Mouse (Mus musculus) neural tube, embryonic 15.5 days (tissue): ENCODE data around the gene Fam193b. TPM values are rescaled to one million over a fixed set of nuclear protein-coding genes. Genes with fewer than 3 reads are reported as not detected.
"Not testable (repeated sequence)": the region's sequence is repeated elsewhere in the genome, so short reads cannot be mapped to it uniquely, and the experiment has no call there.

Experiments used
- ATAC-seq: fragments of 200-750 bp; cut with Nextera tagmentation; 2 replicates; pipeline ENCODE4 v1.8.0; 2017; ENCODE audit warnings: mild to moderate bottlenecking, moderate TSS enrichment, moderate library complexity; ENCODE audit not compliant: low FRiP score
- H3K27ac ChIP-seq: fragments of 300-500 bp; sonication (generic); replicated peaks from 2 replicates; pipeline ENCODE4 v1.5.1; 2015; ENCODE audit warnings: mild to moderate bottlenecking, inconsistent platforms
- H3K27me3 ChIP-seq: fragments of 300-500 bp; sonication (generic); replicated peaks from 2 replicates; pipeline ENCODE4 v1.6.1; 2015; ENCODE audit warnings: inconsistent platforms
- H3K36me3 ChIP-seq: fragments of 300-500 bp; sonication (generic); 2 replicates; pipeline ENCODE4 v1.6.1; 2015; ENCODE audit warnings: inconsistent platforms
- H3K4me1 ChIP-seq: fragments of 300-500 bp; sonication (generic); 2 replicates; pipeline ENCODE4 v1.6.1; 2015; ENCODE audit warnings: inconsistent platforms
- H3K4me2 ChIP-seq: fragments of 300-500 bp; sonication (generic); 2 replicates; pipeline ENCODE4 v1.6.1; 2015; ENCODE audit warnings: inconsistent platforms, mild to moderate bottlenecking, moderate library complexity
- H3K4me3 ChIP-seq: fragments of 300-500 bp; sonication (generic); replicated peaks from 2 replicates; pipeline ENCODE4 v1.5.1; 2015; ENCODE audit warnings: mild to moderate bottlenecking, inconsistent platforms
- H3K9ac ChIP-seq: fragments of 300-500 bp; sonication (generic); replicated peaks from 2 replicates; pipeline ENCODE4 v1.6.1; 2015; ENCODE audit warnings: mild to moderate bottlenecking, inconsistent platforms
- H3K9me3 ChIP-seq: fragments of 300-500 bp; sonication (generic); replicated peaks from 2 replicates; pipeline ENCODE4 v1.6.1; 2016; ENCODE audit warnings: inconsistent platforms
- WGBS: fragments of 180-500 bp; shearing (Covaris S2); methylation state at CpG from one replicate; pipeline ENCODE4 v1.1.7; 2015; ENCODE audit warnings: mixed read lengths; 5-methylcytosine and 5-hydroxymethylcytosine counted together
- polyA plus RNA-seq: library from polyadenylated mRNA; unstranded; fragments of >200 nt; fragmentation: Nextera tagmentation; extraction: Ambion mirVana; gene quantifications from 2 replicates; pipeline ENCODE4 v1.2.1, GENCODE M21; 2015

Gene Fam193b
- polyA plus RNA-seq, 1 experiment from 2014 or later: 46.4 TPM

GRCm38 (mm10) chr13:55570286-55570973, 490 bp downstream of the Fam193b start:
- H3K9ac ChIP-seq: peak overlapping the region; percentile 94
- ATAC-seq: peak; percentile 72
- H3K27ac ChIP-seq: peak overlapping the region; percentile 93
- WGBS: 1% methylated on average over 47 of the region's 47 CpGs
- no peaks in the 10 kb centered on the region for H3K27me3 ChIP-seq
- H3K4me1 ChIP-seq: peaks cover 40% of the 10 kb centered on the region
- H3K4me2 ChIP-seq: peak overlapping the region; percentile 96
- 0 out of 2 replicates have a peak, but pooled peaks cover 4% of the 10 kb centered on the region for H3K36me3 ChIP-seq
- H3K4me3 ChIP-seq: peak overlapping the region; percentile 95
- no peaks in the 10 kb centered on the region for H3K9me3 ChIP-seq

GRCm38 (mm10) chr13:55569726-55570285, 1.1 kb downstream of the Fam193b start:
- Histone ChIP-seq H3K27me3 (no peaks in the 10 kb centered on the region), H3K4me1 (peaks cover 40% of the 10 kb centered on the region), H3K4me3 (peak overlapping the region; percentile 95), H3K4me2 (peak overlapping the region; percentile 96), H3K9me3 (no peaks in the 10 kb centered on the region), H3K36me3 (0 out of 2 replicates have a peak, but pooled peaks cover 4% of the 10 kb centered on the region), H3K27ac (peak overlapping the region; percentile 93), H3K9ac (peak overlapping the region; percentile 94)
- ATAC-seq: peak; percentile 21; the same call in 1 of the 2 replicates
- WGBS: 5% methylated on average over 16 of the region's 16 CpGs

- not testable (repeated sequence) for H3K9ac ChIP-seq, H3K4me3 ChIP-seq, H3K27me3 ChIP-seq, H3K4me2 ChIP-seq, H3K36me3 ChIP-seq, H3K27ac ChIP-seq, ATAC-seq, H3K9me3 ChIP-seq
- 90% methylated on average over 4 of the region's 4 CpGs for WGBS
- H3K4me1 ChIP-seq: peaks cover 46% of the 10 kb centered on the region
Measured at GRCm38 (mm10) chr13:55568524-55568923, 2.4 kb downstream of the Fam193b start.

GRCm38 (mm10) chr13:55567949-55568348, 3.0 kb downstream of the Fam193b start:
- no peak overlapping the region for H3K4me3 ChIP-seq
- no peaks in the 10 kb centered on the region for H3K27me3 ChIP-seq
- WGBS: 85% methylated on average over 2 of the region's 2 CpGs
- H3K9ac ChIP-seq: no peak overlapping the region
- peaks cover 52% of the 10 kb centered on the region for H3K4me1 ChIP-seq
- H3K36me3 ChIP-seq: 0 out of 2 replicates have a peak, but pooled peaks cover 4% of the 10 kb centered on the region
- no peak overlapping the region for H3K27ac ChIP-seq
- H3K4me2 ChIP-seq: no peak overlapping the region
- no peak for ATAC-seq
- no peaks in the 10 kb centered on the region for H3K9me3 ChIP-seq

- Histone ChIP-seq H3K36me3 (0 out of 2 replicates have a peak, but pooled peaks cover 4% of the 10 kb centered on the region), H3K9ac (no peak overlapping the region), H3K27ac (no peak overlapping the region), H3K9me3 (no peaks in the 10 kb centered on the region), H3K4me1 (peaks cover 48% of the 10 kb centered on the region), H3K4me2 (no peak overlapping the region), H3K27me3 (no peaks in the 10 kb centered on the region), H3K4me3 (no peak overlapping the region)
- no peak for ATAC-seq
- WGBS: 71% methylated on average over 6 of the region's 6 CpGs
Measured at GRCm38 (mm10) chr13:55567001-55567400, 3.9 kb downstream of the Fam193b start.

- ATAC-seq: no peak
- Histone ChIP-seq H3K27ac (no peak overlapping the region), H3K9me3 (no peaks in the 10 kb centered on the region), H3K4me2 (no peak overlapping the region), H3K9ac (no peak overlapping the region), H3K4me3 (no peak overlapping the region), H3K36me3 (peaks cover 4% of the 10 kb centered on the region; the same call in 1 of the 2 replicates), H3K27me3 (no peaks in the 10 kb centered on the region), H3K4me1 (peaks cover 28% of the 10 kb centered on the region)
- 83% methylated on average over 7 of the region's 7 CpGs for WGBS
Measured at GRCm38 (mm10) chr13:55563266-55563879, 7.5 kb downstream of the Fam193b start.

GRCm38 (mm10) chr13:55557499-55557898, 13.4 kb downstream of the Fam193b start:
- peaks cover 31% of the 10 kb centered on the region for H3K36me3 ChIP-seq
- no peak overlapping the region for H3K4me3 ChIP-seq
- H3K27me3 ChIP-seq: no peaks in the 10 kb centered on the region
- 77% methylated on average over 6 of the region's 6 CpGs for WGBS
- H3K27ac ChIP-seq: no peak overlapping the region
- ATAC-seq: no peak
- no peaks in the 10 kb centered on the region for H3K9me3 ChIP-seq
- no peak overlapping the region for H3K9ac ChIP-seq
- H3K4me2 ChIP-seq: no peak overlapping the region
- no peaks in the 10 kb centered on the region for H3K4me1 ChIP-seq

- Histone ChIP-seq H3K4me1 (no peaks in the 10 kb centered on the region), H3K9me3 (no peaks in the 10 kb centered on the region), H3K9ac (no peak overlapping the region), H3K27me3 (no peaks in the 10 kb centered on the region), H3K36me3 (peaks cover 46% of the 10 kb centered on the region), H3K4me2 (no peak overlapping the region), H3K4me3 (no peak overlapping the region), H3K27ac (no peak overlapping the region)
- WGBS: 92% methylated on average over 9 of the region's 9 CpGs
- no peak for ATAC-seq
Measured at GRCm38 (mm10) chr13:55555921-55556320, 15.0 kb downstream of the Fam193b start.

- Histone ChIP-seq H3K27ac (no peak overlapping the region), H3K9ac (no peak overlapping the region), H3K4me3 (no peak overlapping the region), H3K36me3 (peaks cover 91% of the 10 kb centered on the region), H3K27me3 (no peaks in the 10 kb centered on the region), H3K4me2 (no peak overlapping the region), H3K9me3 (no peaks in the 10 kb centered on the region), H3K4me1 (no peaks in the 10 kb centered on the region)
- ATAC-seq: no peak
- WGBS: 91% methylated on average over 15 of the region's 15 CpGs
Measured at GRCm38 (mm10) chr13:55549061-55549460, 21.9 kb downstream of the Fam193b start.

GRCm38 (mm10) chr13:55548426-55548825, 22.5 kb downstream of the Fam193b start:
- Histone ChIP-seq H3K27ac (no peak overlapping the region), H3K9me3 (no peaks in the 10 kb centered on the region), H3K4me1 (no peaks in the 10 kb centered on the region), H3K4me3 (no peak overlapping the region), H3K9ac (no peak overlapping the region), H3K27me3 (no peaks in the 10 kb centered on the region), H3K4me2 (no peak overlapping the region), H3K36me3 (peaks cover 92% of the 10 kb centered on the region)
- WGBS: 92% methylated on average over 5 of the region's 5 CpGs
- ATAC-seq: no peak

GRCm38 (mm10) chr13:55547916-55548315, 23.0 kb downstream of the Fam193b start:
- H3K36me3 ChIP-seq: peaks cover 92% of the 10 kb centered on the region
- WGBS: 91% methylated on average over 2 of the region's 2 CpGs
- no peak for ATAC-seq

GRCm38 (mm10) chr13:55544792-55545191, 26.1 kb downstream of the Fam193b start:
- 92% methylated on average over 6 of the region's 6 CpGs for WGBS
- no peak for ATAC-seq
- Histone ChIP-seq H3K4me2 (no peak overlapping the region), H3K4me3 (no peak overlapping the region), H3K27ac (no peak overlapping the region), H3K27me3 (no peaks in the 10 kb centered on the region), H3K36me3 (peaks cover 97% of the 10 kb centered on the region), H3K9me3 (no peaks in the 10 kb centered on the region), H3K9ac (no peak overlapping the region), H3K4me1 (no peaks in the 10 kb centered on the region)

More at GRCm38 (mm10) chr13:55547916-55548315, 23.0 kb downstream of the Fam193b start:
- H3K4me3 ChIP-seq: no peak overlapping the region
- no peaks in the 10 kb centered on the region for H3K9me3 ChIP-seq
- no peak overlapping the region for H3K9ac ChIP-seq
- H3K4me2 ChIP-seq: no peak overlapping the region
- H3K27ac ChIP-seq: no peak overlapping the region
- no peaks in the 10 kb centered on the region for H3K27me3 ChIP-seq
- H3K4me1 ChIP-seq: no peaks in the 10 kb centered on the region
